Mouse (Mus musculus): ENCODE measurements around the gene Hnrnph2. TPM values are rescaled to one million over a fixed set of nuclear protein-coding genes. Genes with fewer than 3 reads are reported as not detected.

The Hnrnph2 gene
- polyA plus RNA-seq, 1 experiment from 2014 or later: 179 TPM

GRCm38 (mm10) chrX:134632710-134633109 lies 31.7 kb downstream of the Hnrnph2 start:
- Histone ChIP-seq H3K36me3 (ENCODE audit: control insufficient read depth, insufficient read depth, low read length) (no peaks in the 10 kb centered on the region), H3K9ac (ENCODE audit: low read length) (no peak overlapping the region), H3K27ac (ENCODE audit: low read depth, low read length) (no peak overlapping the region), H3K27me3 (ENCODE audit: control insufficient read depth, insufficient read depth, low read length) (no peaks in the 10 kb centered on the region), H3K9me3 (ENCODE audit: control insufficient read depth, low read length) (no peaks in the 10 kb centered on the region), H3K4me2 (no peak overlapping the region), H3K4me1 (ENCODE audit: control insufficient read depth, insufficient read depth, low read length) (no peaks in the 10 kb centered on the region), H3K4me3 (ENCODE audit: low read depth, low read length) (no peak overlapping the region)
- DNase-seq (ENCODE audit: low spot score, missing footprints) (no peak), ATAC-seq (ENCODE audit: low FRiP score) (no peak)
- WGBS: 89% methylated on average over 5 of the region's 5 CpGs

DNA sequence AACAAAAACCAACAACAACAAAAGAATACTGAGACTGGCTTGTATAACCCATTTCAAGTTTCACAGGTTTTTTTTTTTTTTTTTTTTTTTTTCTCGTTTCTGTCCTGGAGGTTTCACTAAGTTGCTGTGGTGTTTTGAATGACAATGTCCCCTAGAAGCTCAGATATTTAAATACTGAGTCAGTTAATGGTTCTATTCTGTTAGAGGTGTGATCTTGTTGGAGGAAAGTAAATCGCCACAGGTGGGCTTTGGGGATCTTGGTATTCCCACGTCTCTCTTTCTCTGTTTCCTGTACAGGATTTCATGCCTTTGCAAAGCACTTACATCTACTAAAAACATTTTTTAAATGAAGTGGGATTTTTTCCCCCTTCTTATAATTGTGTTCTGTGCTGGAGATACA lies 34.1 kb downstream of the Hnrnph2 start:
- Histone ChIP-seq H3K4me2 (no peak overlapping the region), H3K4me3 (ENCODE audit: low read depth, low read length) (no peak overlapping the region)
- 64% methylated on average over 3 of the region's 3 CpGs for WGBS

DNA sequence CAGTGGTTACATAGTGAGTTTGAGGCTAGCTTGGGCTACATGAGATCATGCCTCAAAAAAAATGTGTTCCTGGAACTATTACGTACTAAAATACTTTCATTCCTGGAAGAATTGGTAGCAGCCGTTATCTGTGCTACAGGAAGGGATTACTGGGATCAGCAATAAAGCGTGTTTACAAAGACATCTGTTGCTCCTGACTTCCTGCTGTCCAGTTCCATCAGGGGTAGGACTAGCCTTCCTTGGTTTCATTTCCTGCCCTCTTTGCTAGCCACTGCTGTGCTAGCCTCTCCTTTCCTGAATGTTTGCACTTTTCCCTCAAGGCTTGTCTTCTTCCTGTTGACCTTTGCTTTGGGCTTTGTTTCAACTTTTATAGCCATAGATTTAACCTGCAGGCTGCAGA lies 34.9 kb downstream of the Hnrnph2 start:
- WGBS: 70% methylated on average over 3 of the region's 3 CpGs
- Histone ChIP-seq H3K27ac (ENCODE audit: low read depth, low read length) (no peak overlapping the region), H3K9me3 (ENCODE audit: control insufficient read depth, low read length) (no peaks in the 10 kb centered on the region), H3K4me3 (ENCODE audit: low read depth, low read length) (no peak overlapping the region), H3K9ac (ENCODE audit: low read length) (no peak overlapping the region), H3K27me3 (ENCODE audit: control insufficient read depth, insufficient read depth, low read length) (no peaks in the 10 kb centered on the region), H3K4me1 (ENCODE audit: control insufficient read depth, insufficient read depth, low read length) (no peaks in the 10 kb centered on the region), H3K4me2 (no peak overlapping the region), H3K36me3 (ENCODE audit: control insufficient read depth, insufficient read depth, low read length) (no peaks in the 10 kb centered on the region)
- DNase-seq (ENCODE audit: low spot score, missing footprints) (peak; percentile 39), ATAC-seq (ENCODE audit: low FRiP score) (no peak)

More for the DNA sequence above, 34.1 kb downstream of the Hnrnph2 start:
- H3K27me3 ChIP-seq (ENCODE audit: control insufficient read depth, insufficient read depth, low read length): no peaks in the 10 kb centered on the region
- H3K9ac ChIP-seq (ENCODE audit: low read length): no peak overlapping the region
- no peak for DNase-seq (ENCODE audit: low spot score, missing footprints)
- no peaks in the 10 kb centered on the region for H3K36me3 ChIP-seq (ENCODE audit: control insufficient read depth, insufficient read depth, low read length)
- H3K4me1 ChIP-seq (ENCODE audit: control insufficient read depth, insufficient read depth, low read length): no peaks in the 10 kb centered on the region
- ATAC-seq (ENCODE audit: low FRiP score): no peak
- no peaks in the 10 kb centered on the region for H3K9me3 ChIP-seq (ENCODE audit: control insufficient read depth, low read length)
- no peak overlapping the region for H3K27ac ChIP-seq (ENCODE audit: low read depth, low read length)

GRCm38 (mm10) chrX:134641000-134641760 lies 40.2 kb downstream of the Hnrnph2 start:
- DNase-seq (ENCODE audit: low spot score, missing footprints) (no peak), ATAC-seq (ENCODE audit: low FRiP score) (no peak)
- H3K9ac ChIP-seq (ENCODE audit: low read length): no peak overlapping the region
- no peaks in the 10 kb centered on the region for H3K27me3 ChIP-seq (ENCODE audit: control insufficient read depth, insufficient read depth, low read length)
- no peaks in the 10 kb centered on the region for H3K36me3 ChIP-seq (ENCODE audit: control insufficient read depth, insufficient read depth, low read length)
- H3K4me3 ChIP-seq (ENCODE audit: low read depth, low read length): no peak overlapping the region
- no peaks in the 10 kb centered on the region for H3K9me3 ChIP-seq (ENCODE audit: control insufficient read depth, low read length)
- 81% methylated on average over 10 of the region's 10 CpGs for WGBS
- no peaks in the 10 kb centered on the region for H3K4me1 ChIP-seq (ENCODE audit: control insufficient read depth, insufficient read depth, low read length)
- no peak overlapping the region for H3K27ac ChIP-seq (ENCODE audit: low read depth, low read length)
- no peak overlapping the region for H3K4me2 ChIP-seq

DNA sequence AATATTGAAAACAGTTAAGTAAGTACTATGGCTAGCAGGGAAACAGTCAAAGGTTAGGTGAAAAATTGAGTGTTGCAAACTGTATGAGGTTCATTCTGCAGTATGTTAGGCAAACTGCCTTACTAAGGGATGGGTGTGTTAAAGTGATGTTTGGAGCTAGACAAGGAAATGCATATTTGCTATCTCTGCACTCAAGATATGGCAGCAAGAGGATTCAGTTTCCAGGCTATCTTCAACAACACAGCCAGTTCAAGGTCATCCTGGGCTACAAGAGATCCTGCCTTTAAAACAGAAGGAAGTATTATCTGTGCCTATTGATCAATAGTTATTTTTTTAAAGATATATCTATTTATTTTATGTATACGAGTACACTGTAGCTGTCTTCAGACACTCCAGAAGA lies 45.4 kb downstream of the Hnrnph2 start:
- no peaks in the 10 kb centered on the region for H3K4me1 ChIP-seq (ENCODE audit: control insufficient read depth, insufficient read depth, low read length)

DNA sequence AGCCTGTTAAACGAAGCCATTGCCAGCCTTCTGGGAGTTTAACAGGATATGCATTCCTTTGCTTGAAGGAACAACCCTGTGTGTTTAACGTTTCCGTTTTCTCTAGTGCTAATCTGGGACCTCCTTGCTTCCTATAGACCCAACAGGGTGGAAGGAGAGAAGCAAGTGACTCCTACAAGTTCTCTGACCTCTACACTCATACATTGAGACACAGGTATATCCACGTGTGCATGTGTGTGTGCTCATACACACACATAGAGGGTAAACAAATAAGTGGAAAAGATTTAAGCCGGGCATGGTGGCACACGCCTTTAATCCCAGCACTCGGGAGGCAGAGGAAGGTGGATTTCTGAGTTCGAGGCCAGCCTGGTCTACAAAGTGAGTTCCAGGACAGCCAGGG lies 46.4 kb downstream of the Hnrnph2 start:
- DNase-seq (ENCODE audit: low spot score, missing footprints) (no peak), ATAC-seq (ENCODE audit: low FRiP score) (no peak)
- H3K4me1 ChIP-seq (ENCODE audit: control insufficient read depth, insufficient read depth, low read length): no peaks in the 10 kb centered on the region
- no peaks in the 10 kb centered on the region for H3K36me3 ChIP-seq (ENCODE audit: control insufficient read depth, insufficient read depth, low read length)
- H3K4me2 ChIP-seq: no peak overlapping the region
- H3K27me3 ChIP-seq (ENCODE audit: control insufficient read depth, insufficient read depth, low read length): no peaks in the 10 kb centered on the region
- H3K27ac ChIP-seq (ENCODE audit: low read depth, low read length): no peak overlapping the region
- no peaks in the 10 kb centered on the region for H3K9me3 ChIP-seq (ENCODE audit: control insufficient read depth, low read length)
- no peak overlapping the region for H3K4me3 ChIP-seq (ENCODE audit: low read depth, low read length)
- 63% methylated on average over 8 of the region's 8 CpGs for WGBS
- no peak overlapping the region for H3K9ac ChIP-seq (ENCODE audit: low read length)

More for the DNA sequence above, 45.4 kb downstream of the Hnrnph2 start:
- H3K27me3 ChIP-seq (ENCODE audit: control insufficient read depth, insufficient read depth, low read length): no peaks in the 10 kb centered on the region
- no peak overlapping the region for H3K27ac ChIP-seq (ENCODE audit: low read depth, low read length)
- H3K4me2 ChIP-seq: no peak overlapping the region
- H3K4me3 ChIP-seq (ENCODE audit: low read depth, low read length): no peak overlapping the region
- no peak overlapping the region for H3K9ac ChIP-seq (ENCODE audit: low read length)
- ATAC-seq (ENCODE audit: low FRiP score) (no peak), DNase-seq (ENCODE audit: low spot score, missing footprints) (no peak)
- no peaks in the 10 kb centered on the region for H3K9me3 ChIP-seq (ENCODE audit: control insufficient read depth, low read length)
- H3K36me3 ChIP-seq (ENCODE audit: control insufficient read depth, insufficient read depth, low read length): no peaks in the 10 kb centered on the region
- WGBS: 75% methylated on average over 1 of the region's 1 CpGs

DNA sequence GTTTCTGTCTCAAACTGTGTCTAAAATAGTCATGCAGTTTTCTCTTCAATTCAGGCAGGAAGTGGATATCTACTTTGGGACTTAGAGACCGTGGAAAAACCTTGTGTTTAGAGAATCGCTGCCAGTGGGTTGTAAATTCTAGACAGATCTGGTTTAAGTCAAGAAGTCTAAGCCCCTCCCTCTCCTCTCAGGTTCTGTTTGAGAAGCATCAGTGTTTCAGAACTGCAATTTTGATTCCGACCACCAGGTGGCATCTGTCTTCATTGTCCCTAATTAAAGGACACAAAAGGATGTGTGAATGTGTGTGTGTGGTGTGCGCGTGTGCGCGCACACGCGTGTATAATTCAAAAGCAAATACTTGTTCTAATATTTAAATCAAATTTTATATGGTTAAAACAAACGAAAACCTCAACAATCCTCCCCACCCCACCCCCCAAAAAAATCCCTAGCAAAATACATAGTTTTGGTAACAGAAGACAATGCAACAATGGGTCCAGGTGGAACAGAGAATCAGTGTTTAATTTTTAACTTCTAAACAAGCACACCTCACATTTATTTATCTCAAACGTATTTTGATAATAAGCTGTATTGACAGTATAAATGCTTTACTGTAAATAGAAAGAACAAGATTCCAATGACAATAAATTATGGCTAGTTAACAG lies 47.2 kb downstream of the Hnrnph2 start:
- DNase-seq (ENCODE audit: low spot score, missing footprints) (peak; percentile 98), ATAC-seq (ENCODE audit: low FRiP score) (peak; percentile 72; the same call in 1 of the 2 replicates)
- Histone ChIP-seq H3K9me3 (ENCODE audit: control insufficient read depth, low read length) (no peaks in the 10 kb centered on the region), H3K36me3 (ENCODE audit: control insufficient read depth, insufficient read depth, low read length) (no peaks in the 10 kb centered on the region), H3K9ac (ENCODE audit: low read length) (no peak overlapping the region), H3K4me1 (ENCODE audit: control insufficient read depth, insufficient read depth, low read length) (no peaks in the 10 kb centered on the region), H3K4me2 (no peak overlapping the region), H3K27me3 (ENCODE audit: control insufficient read depth, insufficient read depth, low read length) (no peaks in the 10 kb centered on the region), H3K27ac (ENCODE audit: low read depth, low read length) (no peak overlapping the region), H3K4me3 (ENCODE audit: low read depth, low read length) (no peak overlapping the region)
- WGBS: 24% methylated on average over 11 of the region's 11 CpGs

GRCm38 (mm10) chrX:134652061-134652460 lies 51.1 kb downstream of the Hnrnph2 start:
- H3K4me2 ChIP-seq: no peak overlapping the region
- no peaks in the 10 kb centered on the region for H3K9me3 ChIP-seq (ENCODE audit: control insufficient read depth, low read length)
- H3K9ac ChIP-seq (ENCODE audit: low read length): no peak overlapping the region
- DNase-seq (ENCODE audit: low spot score, missing footprints) (no peak), ATAC-seq (ENCODE audit: low FRiP score) (no peak)
- WGBS: 62% methylated on average over 1 of the region's 1 CpGs
- H3K27ac ChIP-seq (ENCODE audit: low read depth, low read length): no peak overlapping the region
- no peaks in the 10 kb centered on the region for H3K36me3 ChIP-seq (ENCODE audit: control insufficient read depth, insufficient read depth, low read length)
- no peaks in the 10 kb centered on the region for H3K4me1 ChIP-seq (ENCODE audit: control insufficient read depth, insufficient read depth, low read length)
- no peak overlapping the region for H3K4me3 ChIP-seq (ENCODE audit: low read depth, low read length)
- H3K27me3 ChIP-seq (ENCODE audit: control insufficient read depth, insufficient read depth, low read length): no peaks in the 10 kb centered on the region

All from midbrain, embryonic 11.5 days (tissue).